Mouse (Mus musculus) liver, embryonic 12.5 days (tissue): ENCODE results near the gene Cd81. TPM values are rescaled to one million over a fixed set of nuclear protein-coding genes. Genes with fewer than 3 reads are reported as not detected.

Experiments used
- ATAC-seq: fragments of 200-750 bp; cut with Nextera tagmentation; 2 replicates; pipeline ENCODE4 v1.8.0; 2017; ENCODE audit warnings: moderate number of reproducible peaks, mild to moderate bottlenecking, moderate library complexity
- H3K27ac ChIP-seq: fragments of 300-500 bp; sonication (generic); 2 replicates; pipeline ENCODE4 v1.5.1; 2016; ENCODE audit warnings: mild to moderate bottlenecking
- H3K27me3 ChIP-seq: fragments of 300-500 bp; sonication (generic); replicated peaks from 2 replicates; pipeline ENCODE4 v1.6.1; 2016; ENCODE audit warnings: mild to moderate bottlenecking, moderate library complexity
- H3K36me3 ChIP-seq: fragments of 300-500 bp; sonication (generic); 2 replicates; pipeline ENCODE4 v1.6.1; 2016; ENCODE audit warnings: mild to moderate bottlenecking, moderate library complexity
- H3K4me1 ChIP-seq: fragments of 300-500 bp; sonication (generic); 2 replicates; pipeline ENCODE4 v1.6.1; 2016
- H3K4me2 ChIP-seq: fragments of 300-500 bp; sonication (generic); 2 replicates; pipeline ENCODE4 v1.6.1; 2016; ENCODE audit warnings: mild to moderate bottlenecking, moderate library complexity
- H3K4me3 ChIP-seq: fragments of 300-500 bp; sonication (generic); 2 replicates; pipeline ENCODE4 v1.5.1; 2016; ENCODE audit warnings: mild to moderate bottlenecking, moderate library complexity
- H3K9ac ChIP-seq: fragments of 300-500 bp; sonication (generic); 2 replicates; pipeline ENCODE4 v1.6.1; 2016; ENCODE audit warnings: mild to moderate bottlenecking, moderate library complexity
- H3K9me3 ChIP-seq: fragments of 300-500 bp; sonication (generic); replicated peaks from 2 replicates; pipeline ENCODE4 v1.6.1; 2016; ENCODE audit warnings: mild to moderate bottlenecking, moderate library complexity
- WGBS: fragments of 180-500 bp; shearing (Covaris S2); methylation state at CpG from one replicate; pipeline ENCODE4 v1.1.7; 2016; ENCODE audit not compliant: insufficient replicate concordance; 5-methylcytosine and 5-hydroxymethylcytosine counted together
- polyA plus RNA-seq: library from polyadenylated mRNA; unstranded; fragments of >200 nt; fragmentation: Nextera tagmentation; extraction: Ambion mirVana; gene quantifications from 2 replicates; pipeline ENCODE4 v1.2.1, GENCODE M21; 2016

The Cd81 gene
- polyA plus RNA-seq, 1 experiment from 2014 or later: 154 TPM

DNA sequence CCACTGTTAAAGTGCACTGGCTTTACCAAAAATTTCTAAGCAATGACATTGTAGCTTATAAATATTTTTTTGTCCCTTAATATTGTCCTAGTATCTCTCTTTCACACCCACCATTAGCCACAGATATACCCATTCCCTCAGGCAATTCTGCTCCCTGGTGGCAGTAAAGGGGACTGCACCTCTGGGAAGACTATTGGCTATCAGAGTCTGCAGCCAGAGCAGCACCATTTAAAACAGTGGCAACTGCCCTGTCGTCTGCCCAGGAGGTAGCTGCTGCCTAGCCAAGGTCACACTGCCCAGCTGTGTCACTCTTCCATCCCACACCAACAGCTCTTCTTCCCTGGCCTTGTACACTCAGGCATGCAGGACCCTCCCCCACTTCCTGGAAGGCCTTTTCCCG lies 33.8 kb downstream of the Cd81 start:
- ATAC-seq: no peak
- no peak overlapping the region; the same call in 1 of the 2 replicates for H3K27ac ChIP-seq
- H3K36me3 ChIP-seq: no peaks in the 10 kb centered on the region
- peaks cover 8% of the 10 kb centered on the region for H3K4me1 ChIP-seq
- no peaks in the 10 kb centered on the region for H3K9me3 ChIP-seq
- H3K27me3 ChIP-seq: peaks cover 41% of the 10 kb centered on the region
- WGBS: 40% methylated on average over 2 of the region's 2 CpGs
- no peak overlapping the region for H3K4me2 ChIP-seq
- no peak overlapping the region for H3K4me3 ChIP-seq
- no peak overlapping the region for H3K9ac ChIP-seq

DNA sequence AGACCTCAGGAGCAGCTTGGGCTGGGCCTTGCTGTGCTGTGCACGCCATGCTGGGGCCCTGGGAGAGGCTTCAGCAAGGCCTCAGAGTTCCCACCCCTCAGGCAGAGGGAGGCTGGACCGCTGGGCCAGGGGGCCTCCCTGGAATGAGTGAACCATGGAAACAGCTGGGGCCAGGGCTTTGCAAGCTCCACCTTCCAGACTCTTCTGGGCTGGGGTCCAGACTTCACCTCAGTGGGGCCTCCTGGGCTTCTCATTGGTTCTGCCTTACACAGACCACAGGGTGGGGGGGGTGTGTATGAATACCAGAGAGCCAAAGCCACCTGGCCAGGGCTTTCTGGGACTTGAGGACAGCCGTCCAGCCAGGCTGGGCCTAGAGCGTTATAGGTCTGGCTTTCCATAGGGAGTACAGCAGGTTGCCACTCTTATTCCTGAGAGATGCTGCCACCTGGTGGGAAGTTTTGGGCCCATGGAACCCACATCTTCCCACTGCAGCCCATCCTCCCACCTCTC lies 34.6 kb downstream of the Cd81 start:
- H3K27ac ChIP-seq: no peak overlapping the region
- H3K4me1 ChIP-seq: peaks cover 4% of the 10 kb centered on the region
- peak; percentile 21; the same call in 1 of the 2 replicates for ATAC-seq
- 52% methylated on average over 4 of the region's 4 CpGs for whole genome bisulfite sequencing
- H3K27me3 ChIP-seq: peaks cover 47% of the 10 kb centered on the region
- no peak overlapping the region for H3K9ac ChIP-seq
- H3K4me3 ChIP-seq: no peak overlapping the region
- H3K36me3 ChIP-seq: no peaks in the 10 kb centered on the region
- no peak overlapping the region for H3K4me2 ChIP-seq
- no peaks in the 10 kb centered on the region for H3K9me3 ChIP-seq

DNA sequence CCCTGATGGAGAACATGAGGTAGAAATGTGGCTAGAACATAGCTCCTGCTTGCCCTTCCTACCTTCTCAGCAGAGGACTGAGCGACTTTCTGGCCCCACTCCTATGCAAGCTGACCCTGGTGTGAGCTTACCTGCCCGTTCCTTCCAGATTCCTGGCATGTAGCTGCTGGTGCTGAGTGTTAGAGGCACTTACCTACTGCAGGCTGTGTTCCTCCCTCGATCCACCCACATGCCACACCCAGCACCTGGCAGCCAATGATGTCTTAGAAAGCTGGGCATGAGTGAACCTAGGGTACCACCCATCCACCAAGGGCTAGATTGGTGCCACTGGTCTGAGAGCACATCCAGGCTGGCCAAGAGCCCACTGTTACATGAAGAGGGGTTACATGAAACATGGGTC lies 41.3 kb downstream of the Cd81 start:
- Histone ChIP-seq H3K27me3 (peaks cover 57% of the 10 kb centered on the region), H3K9me3 (no peaks in the 10 kb centered on the region), H3K9ac (no peak overlapping the region), H3K4me3 (no peak overlapping the region), H3K4me2 (no peak overlapping the region), H3K36me3 (no peaks in the 10 kb centered on the region), H3K27ac (no peak overlapping the region), H3K4me1 (no peaks in the 10 kb centered on the region)
- WGBS: 58% methylated on average over 3 of the region's 3 CpGs
- no peak for ATAC-seq

DNA sequence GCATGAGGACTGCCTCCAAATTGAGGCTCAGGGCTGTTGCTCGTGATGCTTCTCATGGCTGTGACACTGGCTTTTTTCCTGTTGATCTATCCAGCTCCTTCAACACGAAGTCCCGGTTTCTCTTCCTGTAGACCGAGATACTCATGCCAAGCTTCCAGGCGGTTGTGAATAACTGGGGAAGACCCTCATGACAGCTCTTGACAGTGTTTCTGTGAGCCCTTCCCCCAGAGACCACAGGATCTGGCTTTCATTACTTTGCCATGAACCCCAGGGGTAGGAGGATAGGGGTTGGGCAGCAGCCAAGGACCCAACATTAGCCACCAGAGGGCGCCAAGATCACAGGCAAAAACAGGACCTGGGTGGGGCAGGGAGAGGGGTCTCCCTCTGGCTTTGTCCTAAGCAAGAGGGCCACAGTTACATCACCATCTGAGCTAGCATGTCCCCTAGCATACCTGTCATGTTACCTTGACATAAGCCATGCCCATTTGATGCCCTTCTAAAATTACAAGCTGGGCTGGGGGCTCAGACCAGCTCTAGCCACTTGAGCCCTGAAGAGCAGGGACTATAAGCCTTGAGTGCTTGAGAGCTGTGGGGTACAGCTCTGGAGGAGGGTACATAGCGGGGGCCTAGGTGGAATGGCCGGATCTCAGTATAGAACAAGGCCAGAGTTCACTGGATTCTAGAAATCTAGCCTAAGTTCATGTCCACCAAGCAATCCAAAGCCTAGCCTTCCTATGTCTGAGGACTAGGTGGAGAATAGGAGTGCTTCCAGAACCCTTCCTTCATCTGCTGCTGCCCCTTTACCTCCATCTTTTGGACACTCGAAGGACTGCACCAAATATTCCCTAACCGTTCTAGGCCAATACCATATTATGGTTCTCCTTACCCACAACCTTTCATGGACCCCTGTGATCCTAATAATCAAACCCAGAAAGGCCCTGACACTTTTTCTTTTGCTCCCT lies 42.3 kb downstream of the Cd81 start, which contains the start of gene Trpm5:
Gene Trpm5 (minus strand): TSS at position 51 of the 962 bp plus-strand sequence.
- Histone ChIP-seq H3K4me3 (no peak within 1 kb of the TSS), H3K9me3 (no peaks in the 10 kb centered on the region), H3K4me1 (no peaks in the 10 kb centered on the region), H3K4me2 (no peak within 1 kb of the TSS), H3K9ac (no peak within 1 kb of the TSS), H3K27me3 (peaks cover 60% of the 10 kb centered on the region), H3K36me3 (no peaks in the 10 kb centered on the region), H3K27ac (no peak within 1 kb of the TSS)
- WGBS: 41% methylated on average over 10 of the region's 10 CpGs
- ATAC-seq: no peak

DNA sequence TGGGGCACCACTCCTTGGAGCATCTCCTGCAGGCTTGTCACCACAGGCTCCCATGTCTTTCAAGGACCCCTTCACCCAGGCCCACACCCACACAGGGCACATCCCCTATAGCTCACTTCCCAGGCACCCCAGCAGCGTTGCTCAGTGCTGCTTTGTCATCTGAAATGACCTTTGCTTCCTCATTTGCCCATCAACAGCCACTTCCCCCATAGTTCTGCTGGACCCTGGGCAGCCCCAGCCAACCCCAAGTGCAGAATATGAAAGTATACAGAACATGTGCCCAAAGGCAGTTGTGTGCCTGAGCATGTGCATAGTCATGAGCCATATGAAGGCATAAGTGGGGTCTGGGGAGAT lies 43.0 kb downstream of the Cd81 start:
- ATAC-seq: no peak
- no peaks in the 10 kb centered on the region for H3K36me3 ChIP-seq
- no peak overlapping the region for H3K4me2 ChIP-seq
- no peak overlapping the region for H3K4me3 ChIP-seq
- no peak overlapping the region for H3K9ac ChIP-seq
- peaks cover 61% of the 10 kb centered on the region for H3K27me3 ChIP-seq
- no peaks in the 10 kb centered on the region for H3K4me1 ChIP-seq
- no peaks in the 10 kb centered on the region for H3K9me3 ChIP-seq
- H3K27ac ChIP-seq: no peak overlapping the region
- 33% methylated on average over 1 of the region's 1 CpGs for WGBS

DNA sequence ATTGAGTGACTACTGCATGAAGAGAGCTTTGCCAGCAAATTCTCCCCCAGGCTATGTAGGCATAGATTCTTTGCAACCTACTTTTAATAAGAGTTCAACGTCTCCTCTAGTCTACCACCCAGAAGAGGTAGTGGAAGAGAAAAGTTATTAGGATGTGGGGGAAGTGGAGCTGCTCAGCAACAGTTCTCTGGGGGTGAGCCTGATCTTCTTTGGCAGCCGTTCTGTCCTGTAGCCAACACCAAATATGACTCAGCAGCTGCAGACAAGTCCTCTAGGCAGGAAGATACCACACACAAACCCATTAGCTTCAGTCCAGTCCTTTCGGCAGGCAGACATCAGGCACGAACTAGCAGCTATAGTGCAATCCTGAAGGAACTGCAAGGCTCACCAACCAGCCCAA lies 48.2 kb downstream of the Cd81 start:
- no peak overlapping the region for H3K4me2 ChIP-seq
- 45% methylated on average over 4 of the region's 4 CpGs for WGBS
- no peaks in the 10 kb centered on the region for H3K36me3 ChIP-seq
- no peaks in the 10 kb centered on the region for H3K4me1 ChIP-seq
- no peak overlapping the region for H3K9ac ChIP-seq
- peaks cover 85% of the 10 kb centered on the region for H3K27me3 ChIP-seq
- no peak overlapping the region for H3K4me3 ChIP-seq
- no peaks in the 10 kb centered on the region for H3K9me3 ChIP-seq
- H3K27ac ChIP-seq: no peak overlapping the region
- ATAC-seq: no peak

DNA sequence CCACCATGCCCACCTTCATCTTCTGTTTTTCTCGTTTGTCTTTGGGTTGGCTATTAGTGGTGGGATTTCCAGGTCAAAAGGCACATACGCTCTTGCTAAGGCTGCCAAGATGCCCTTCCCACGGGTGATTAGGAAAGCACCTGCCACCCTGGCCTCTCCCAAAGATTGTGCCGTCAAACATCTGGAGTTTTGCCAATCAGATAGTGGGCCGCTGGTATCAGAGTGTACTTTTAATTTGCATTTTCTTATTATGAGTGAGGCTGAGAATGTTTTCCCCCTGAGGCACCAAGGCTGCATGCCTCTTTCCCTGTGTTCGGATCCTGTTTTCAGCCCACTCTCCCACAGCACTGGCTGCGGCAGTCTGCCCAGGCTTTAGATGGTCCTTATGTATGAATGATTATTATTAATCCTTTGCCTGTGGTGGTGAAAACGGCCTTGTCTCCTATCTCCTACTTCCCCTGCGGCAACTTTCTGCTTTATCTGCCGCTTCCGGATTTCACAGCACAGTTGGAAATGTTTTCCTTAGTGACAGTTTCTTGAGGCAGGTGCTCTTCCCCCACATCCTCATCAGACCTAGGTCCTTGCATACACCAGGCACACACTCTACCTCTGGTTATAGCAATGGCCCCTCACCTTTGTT lies 52.8 kb downstream of the Cd81 start:
- H3K4me1 ChIP-seq: peaks cover 10% of the 10 kb centered on the region
- H3K27ac ChIP-seq: no peak overlapping the region
- 44% methylated on average over 11 of the region's 11 CpGs for WGBS
- no peak overlapping the region for H3K4me3 ChIP-seq
- H3K36me3 ChIP-seq: no peaks in the 10 kb centered on the region
- peaks cover 95% of the 10 kb centered on the region for H3K27me3 ChIP-seq
- no peaks in the 10 kb centered on the region for H3K9me3 ChIP-seq
- no peak overlapping the region for H3K4me2 ChIP-seq
- H3K9ac ChIP-seq: no peak overlapping the region
- ATAC-seq: no peak

DNA sequence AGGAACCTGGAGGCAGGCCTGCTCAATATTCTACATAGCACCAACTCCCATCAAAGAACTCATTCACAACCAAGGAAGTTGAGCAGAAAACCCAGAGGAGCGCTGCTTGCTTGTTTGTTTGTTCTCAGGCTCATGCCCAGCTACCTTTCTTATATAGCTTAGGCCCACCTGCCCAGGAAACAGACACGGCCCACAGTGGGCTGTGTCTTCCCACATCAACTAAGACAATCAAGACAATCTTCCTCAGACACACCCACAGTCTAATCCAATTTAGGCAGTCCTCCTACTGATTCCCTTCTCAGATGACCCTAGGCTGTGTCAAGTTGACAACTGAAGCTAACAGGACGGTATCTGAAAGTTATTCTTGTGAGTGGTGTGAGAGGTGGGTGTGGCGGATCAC lies 53.5 kb downstream of the Cd81 start, which contains the start of gene Kcnq1:
Gene Kcnq1 (plus strand): TSS at position 301 of the 400 bp plus-strand sequence.
- H3K27ac ChIP-seq: no peak within 1 kb of the TSS
- H3K9me3 ChIP-seq: no peaks in the 10 kb centered on the region
- H3K9ac ChIP-seq: no peak within 1 kb of the TSS
- 57% methylated on average over 4 of the region's 4 CpGs for WGBS
- peak within 1 kb of the TSS; percentile 65 for H3K4me2 ChIP-seq
- peaks cover 91% of the 10 kb centered on the region for H3K27me3 ChIP-seq
- ATAC-seq: no peak
- no peaks in the 10 kb centered on the region for H3K36me3 ChIP-seq
- H3K4me3 ChIP-seq: peak within 1 kb of the TSS; percentile 44
- H3K4me1 ChIP-seq: peaks cover 13% of the 10 kb centered on the region

DNA sequence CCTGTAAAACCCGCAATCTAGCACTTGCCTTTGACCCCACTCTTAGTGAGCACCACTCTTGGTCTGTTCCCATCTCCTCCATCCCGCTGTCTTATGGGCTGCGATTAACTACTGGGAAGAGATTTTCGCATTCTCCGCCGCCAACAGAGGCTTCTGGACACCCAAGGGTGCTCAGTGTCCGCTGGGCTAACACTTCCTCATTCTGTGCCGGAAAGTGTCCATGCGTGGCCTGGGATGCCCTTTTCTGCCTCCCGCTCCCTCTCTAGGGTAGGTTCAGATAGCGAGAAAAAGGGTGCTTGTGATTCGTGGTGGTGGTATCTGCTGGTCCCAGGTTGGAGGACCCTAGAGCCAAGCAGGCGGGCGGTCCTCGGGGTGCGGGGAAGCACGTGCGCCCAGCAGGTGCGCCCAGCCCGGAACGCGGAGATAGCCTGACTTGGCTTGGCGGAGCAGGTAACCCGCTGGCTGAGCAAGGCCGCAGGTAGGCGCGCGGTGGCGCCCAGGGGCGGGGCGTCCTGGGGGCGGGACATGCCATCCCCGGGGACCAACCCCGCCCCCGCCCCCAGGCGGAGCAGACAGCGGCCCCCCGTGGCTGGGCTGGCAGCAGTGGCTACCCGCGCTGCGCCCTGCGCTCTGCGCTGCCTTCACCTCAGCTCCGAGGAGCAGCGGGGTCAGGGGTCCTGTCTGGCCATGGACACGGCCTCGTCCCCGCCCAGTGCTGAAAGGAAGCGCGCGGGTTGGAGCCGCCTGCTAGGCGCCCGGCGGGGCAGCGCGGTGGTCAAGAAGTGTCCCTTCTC lies 54.3 kb downstream of the Cd81 start:
- WGBS: 4% methylated on average over 50 of the region's 57 CpGs
- Histone ChIP-seq H3K36me3 (no peaks in the 10 kb centered on the region), H3K9me3 (no peaks in the 10 kb centered on the region), H3K4me2 (peak overlapping the region; percentile 65), H3K9ac (no peak overlapping the region), H3K4me1 (peaks cover 21% of the 10 kb centered on the region), H3K4me3 (peak overlapping the region; percentile 44), H3K27me3 (peaks cover 84% of the 10 kb centered on the region), H3K27ac (no peak overlapping the region)
- ATAC-seq: peak; percentile 28

DNA sequence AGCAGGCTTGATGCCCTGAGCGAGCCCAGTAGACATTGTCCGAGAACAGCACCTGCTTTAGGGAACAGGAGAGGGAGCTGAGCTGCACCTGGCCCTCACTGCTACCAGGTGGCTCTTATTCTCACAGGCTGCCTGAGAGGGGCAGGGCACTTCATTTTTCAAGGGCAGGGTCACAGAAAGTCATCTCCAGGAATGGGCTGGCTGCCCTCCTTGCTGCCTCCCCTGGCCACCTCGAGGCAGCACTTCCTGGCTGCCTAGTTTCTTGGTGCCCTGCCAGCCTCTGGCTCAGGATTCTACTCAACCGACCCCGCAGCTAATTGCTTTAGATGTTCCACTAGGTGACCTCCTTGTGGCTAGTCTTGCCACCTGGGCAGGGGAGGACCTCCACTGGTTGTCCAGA lies 55.7 kb downstream of the Cd81 start:
- no peak for ATAC-seq
- H3K27ac ChIP-seq: no peak overlapping the region

DNA sequence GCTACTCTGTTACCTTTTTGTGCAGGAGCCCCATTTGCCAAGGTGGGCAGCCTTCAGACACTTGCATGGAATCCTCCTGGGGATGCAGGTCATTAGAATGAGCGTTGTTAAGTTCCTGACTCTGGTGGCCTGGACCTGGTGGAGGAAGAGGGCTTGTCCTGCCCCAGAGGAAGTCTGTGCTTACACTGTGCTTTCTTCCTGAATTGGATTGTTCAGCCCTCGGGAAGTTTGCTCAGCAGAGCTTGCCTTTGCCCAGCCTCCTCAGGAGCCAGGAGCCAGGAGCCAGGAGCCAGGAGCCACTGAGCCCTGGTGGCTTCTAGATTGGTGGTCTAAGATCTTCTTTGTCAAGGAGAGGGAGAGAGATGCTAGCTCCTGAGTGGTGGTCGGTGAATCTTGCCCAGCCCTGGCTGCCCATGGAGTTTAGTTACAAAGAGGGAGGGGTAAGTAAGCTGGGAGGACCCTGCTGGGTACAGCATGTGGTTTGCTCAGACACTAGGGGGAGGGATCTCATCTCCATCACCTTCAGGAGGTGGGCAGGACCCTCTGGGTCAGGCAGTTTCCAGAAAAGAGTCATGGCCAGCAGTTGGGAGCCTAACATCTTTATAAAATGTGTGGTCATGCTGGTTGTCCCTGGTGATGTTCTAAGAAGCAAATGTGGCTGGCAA lies 56.6 kb downstream of the Cd81 start:
- no peak for ATAC-seq
- no peaks in the 10 kb centered on the region for H3K9me3 ChIP-seq
- no peak overlapping the region for H3K4me2 ChIP-seq
- WGBS: 12% methylated on average over 3 of the region's 3 CpGs
- no peak overlapping the region for H3K9ac ChIP-seq
- no peak overlapping the region for H3K27ac ChIP-seq
- H3K27me3 ChIP-seq: peaks cover 64% of the 10 kb centered on the region
- peaks cover 21% of the 10 kb centered on the region for H3K4me1 ChIP-seq
- no peaks in the 10 kb centered on the region for H3K36me3 ChIP-seq
- H3K4me3 ChIP-seq: no peak overlapping the region

More for the DNA sequence above, 55.7 kb downstream of the Cd81 start:
- H3K27me3 ChIP-seq: peaks cover 71% of the 10 kb centered on the region
- no peak overlapping the region for H3K9ac ChIP-seq
- WGBS: 44% methylated on average over 5 of the region's 5 CpGs
- no peaks in the 10 kb centered on the region for H3K36me3 ChIP-seq
- H3K4me1 ChIP-seq: peaks cover 21% of the 10 kb centered on the region
- H3K9me3 ChIP-seq: no peaks in the 10 kb centered on the region
- H3K4me3 ChIP-seq: no peak overlapping the region
- no peak overlapping the region for H3K4me2 ChIP-seq
